12 mouse cellular contexts compared by ENCODE assay signal in genomic region chr3:121448606-121449005, GRCm38 (mm10). TPM values are rescaled to one million over a fixed set of nuclear protein-coding genes. Genes with fewer than 3 reads are reported as not detected.
A peak's percentile ranks its signal among the peaks of the same experiment; 100 is the strongest.
DNase-seq lines count a peak whose midpoint lies in the region; ATAC-seq and TF ChIP-seq lines count a peak whose summit lies in the region.
"Had no signal": no experiment of that assay in that cellular context is flagged by ENCODE, and none has a peak within 500 bp of the region (broad histone marks: within the 10 kb centered on the region; RNA-seq: fewer than 3 reads in every experiment).

No protein-coding gene starts in this region.

- CTCF ChIA-PET in Patski (lab: Charles Lee) = interaction anchor here (0.9 to 1.3 kb wide), 6 partner anchors 10 to 139 kb away, joined by 3 to 5 read pairs (median 4); no protein-coding TSS in a partner anchor

- DNase-seq in kidney, postnatal 10 days = no peak
- DNase-seq in Patski (ENCODE audit: low read depth, low spot score) = no peak
- DNase-seq in cerebellum, adult 9-11 months = no peak
- DNase-seq in thymus, postnatal 25 days = no peak
- DNase-seq in embryo, embryonic 10.5 days (ENCODE audit: low spot score) = no peak
- DNase-seq: adrenal gland, postnatal 10 days; cerebellum, adult 2 months; lung, embryonic 14.5 days had no signal

- H3K36me3 ChIP-seq in kidney, embryonic 15.5 days = peaks cover 45% of the 10 kb centered on the region
- peaks cover 38% of the 10 kb centered on the region for H3K36me3 ChIP-seq in embryonic facial prominence, embryonic 15.5 days
- H3K36me3 ChIP-seq in midbrain, embryonic 16.5 days (ENCODE audit: control insufficient read depth, insufficient read depth, low read length) = peaks cover 7% of the 10 kb centered on the region; the same call in 1 of the 2 replicates
- H3K36me3 ChIP-seq: G1E had no signal

- ATAC-seq in kidney, embryonic 15.5 days (replicated peaks; ENCODE audit: low FRiP score) = peak; percentile 30; the same call in 1 of the 2 replicates
- peak; percentile 23 for ATAC-seq in Patski
- ATAC-seq in embryonic facial prominence, embryonic 15.5 days (ENCODE audit: insufficient number of reproducible peaks, low FRiP score, low TSS enrichment, low read depth) = no peak
- ATAC-seq in midbrain, embryonic 16.5 days = peak; percentile 57; the same call in 1 of the 2 replicates

- no peak overlapping the region for H3K9ac ChIP-seq in kidney, embryonic 15.5 days
- H3K9ac ChIP-seq in embryonic facial prominence, embryonic 15.5 days = no peak overlapping the region
- no peak overlapping the region for H3K9ac ChIP-seq in midbrain, embryonic 16.5 days (ENCODE audit: low read depth, low read length)
- H3K9ac ChIP-seq: lung, embryonic 14.5 days had no signal

- H3K4me3 ChIP-seq in kidney, embryonic 15.5 days (replicated peaks) = no peak overlapping the region
- H3K4me3 ChIP-seq in embryonic facial prominence, embryonic 15.5 days (replicated peaks) = no peak overlapping the region
- H3K4me3 ChIP-seq in midbrain, embryonic 16.5 days (ENCODE audit: low read depth, low read length) = no peak overlapping the region

- 53% methylated on average over 8 of the region's 8 CpGs for WGBS in kidney, embryonic 15.5 days
- 60% methylated on average over 8 of the region's 8 CpGs for WGBS in embryonic facial prominence, embryonic 15.5 days
- WGBS in midbrain, embryonic 16.5 days = 46% methylated on average over 8 of the region's 8 CpGs

- no peaks in the 10 kb centered on the region for H3K9me3 ChIP-seq in kidney, embryonic 15.5 days (replicated peaks)
- no peaks in the 10 kb centered on the region for H3K9me3 ChIP-seq in embryonic facial prominence, embryonic 15.5 days (replicated peaks)
- H3K9me3 ChIP-seq in midbrain, embryonic 16.5 days (replicated peaks; ENCODE audit: control insufficient read depth, low read length, poor library complexity, severe bottlenecking) = no peaks in the 10 kb centered on the region
- H3K9me3 ChIP-seq: G1E had no signal

- in situ Hi-C loops in Patski (cut with MboI; ENCODE audit: low pct_unique_long_range_greater_than_20kb) = no loop called here

- POLR2A ChIA-PET in Patski (lab: Charles Lee) = interaction anchor here (0.6 to 0.8 kb wide), 2 partner anchors 22 to 38 kb away, joined by 3 to 4 read pairs; no protein-coding TSS in a partner anchor

- no peak for TF ChIP-seq CTCF in Patski (IDR thresholded peaks at IDR 0.05)

- peaks cover 46% of the 10 kb centered on the region for H3K4me1 ChIP-seq in kidney, embryonic 15.5 days
- H3K4me1 ChIP-seq in embryonic facial prominence, embryonic 15.5 days = peaks cover 32% of the 10 kb centered on the region
- peaks cover 15% of the 10 kb centered on the region for H3K4me1 ChIP-seq in midbrain, embryonic 16.5 days (ENCODE audit: control insufficient read depth, insufficient read depth, low read length)

- H3K27ac ChIP-seq in kidney, embryonic 15.5 days = no peak overlapping the region; the same call in 1 of the 2 replicates
- peak overlapping the region; percentile 52; the same call in 1 of the 2 replicates for H3K27ac ChIP-seq in embryonic facial prominence, embryonic 15.5 days (replicated peaks)
- no peak overlapping the region for H3K27ac ChIP-seq in midbrain, embryonic 16.5 days (ENCODE audit: low read length)

- H3K27me3 ChIP-seq in kidney, embryonic 15.5 days = no peaks in the 10 kb centered on the region
- no peaks in the 10 kb centered on the region for H3K27me3 ChIP-seq in Patski
- H3K27me3 ChIP-seq in embryonic facial prominence, embryonic 15.5 days = no peaks in the 10 kb centered on the region
- H3K27me3 ChIP-seq in midbrain, embryonic 16.5 days (ENCODE audit: control insufficient read depth, insufficient read depth, low read depth, low read length) = no peaks in the 10 kb centered on the region

- H3K4me2 ChIP-seq in kidney, embryonic 15.5 days = peak overlapping the region; percentile 34
- H3K4me2 ChIP-seq in embryonic facial prominence, embryonic 15.5 days (replicated peaks) = no peak overlapping the region
- H3K4me2 ChIP-seq in midbrain, embryonic 16.5 days (ENCODE audit: low read length) = no peak overlapping the region
- H3K4me2 ChIP-seq: lung, embryonic 14.5 days had no signal

RNA-seq across cellular contexts. Expression of gene Cnn3, which starts 22.3 kb away (rescaled TPM):
- 607 and 612 TPM in 2 replicates for polyA plus RNA-seq in kidney, embryonic 15.5 days (2015; fragmentation: Nextera tagmentation; extraction: Ambion mirVana)
- 770 TPM for polyA plus RNA-seq in Patski (2021)
- polyA plus RNA-seq in embryonic facial prominence, embryonic 15.5 days (2015; fragmentation: Nextera tagmentation; extraction: Ambion mirVana) = 844 and 852 TPM in 2 replicates
- 311 and 357 TPM in 2 replicates for polyA plus RNA-seq in midbrain, embryonic 16.5 days (2015; fragmentation: Nextera tagmentation; extraction: Ambion mirVana)
- polyA plus RNA-seq: G1E had no signal
